Mouse (Mus musculus) layer of hippocampus, adult 2 months (tissue): ENCODE data around the gene Ifnar2. TPM values are rescaled to one million over a fixed set of nuclear protein-coding genes. Genes with fewer than 3 reads are reported as not detected.
A peak's percentile ranks its signal among the peaks of the same experiment; 100 is the strongest.

Source experiments
- DNase-seq, 2 experiments: peaks; one replicate each; pipeline ENCODE4 v3.0.0; 2022; ENCODE audit warnings: low spot score in 2 of 2
- H3K27ac ChIP-seq: fragments of 200-600 bp; 2 replicates; pipeline ENCODE4 v1.8.1; 2022
- H3K4me3 ChIP-seq: fragments of 200-600 bp; 2 replicates; pipeline ENCODE4 v1.8.1; 2022; ENCODE audit warnings: mild to moderate bottlenecking
- CTCF ChIP-seq: fragments of 200-600 bp; conservative IDR thresholded peaks from 2 replicates; pipeline ENCODE4 v1.8.1; 2022; ENCODE audit warnings: antibody characterized with exemption, mild to moderate bottlenecking, moderate library complexity
- total RNA-seq, 2 experiments: library from RNA; stranded (reverse); gene quantifications; 2 replicates each; pipeline ENCODE4 v1.2.3; 2021

Gene Ifnar2
- total RNA-seq, 2 experiments from 2014 or later, result 19.8 to 25.5 TPM

GRCm38 (mm10) chr16:91384221-91384620 lies 11.6 kb downstream of the Ifnar2 start:
- no peak overlapping the region for H3K4me3 ChIP-seq
- no peak for TF ChIP-seq CTCF
- no peak overlapping the region for H3K27ac ChIP-seq
- no peak for DNase-seq

DNA sequence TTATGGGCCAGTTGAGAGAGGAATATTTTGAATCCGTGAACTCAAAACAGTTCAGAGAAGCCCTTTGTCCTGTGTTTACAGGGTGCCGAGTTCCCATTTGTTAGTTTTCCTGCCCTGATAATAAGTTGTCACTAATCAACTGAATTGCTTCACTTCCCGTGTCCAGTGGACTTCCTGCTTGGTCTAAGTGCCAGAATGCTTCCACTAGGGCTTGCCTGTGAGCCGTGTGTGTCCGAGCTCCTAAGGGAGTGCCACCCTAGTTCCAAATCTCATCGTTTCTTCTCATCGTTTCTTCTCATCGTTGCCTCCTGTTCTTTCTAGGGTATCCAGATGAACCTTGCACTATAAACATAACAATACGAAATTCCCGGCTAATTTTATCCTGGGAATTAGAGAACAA lies 13.0 kb downstream of the Ifnar2 start:
- H3K27ac ChIP-seq, result peak overlapping the region; percentile 55; the same call in 1 of the 2 replicates
- 0 out of 2 replicates have a peak, but pooled peaks have one; percentile 23 for TF ChIP-seq CTCF

GRCm38 (mm10) chr16:91386419-91387120 lies 14.0 kb downstream of the Ifnar2 start:
- no peak for TF ChIP-seq CTCF
- no peak overlapping the region for H3K4me3 ChIP-seq

More for the DNA sequence above, 13.0 kb downstream of the Ifnar2 start:
- DNase-seq, result no peak
- no peak overlapping the region for H3K4me3 ChIP-seq

GRCm38 (mm10) chr16:91387121-91387486 lies 14.5 kb downstream of the Ifnar2 start:
- DNase-seq, result no peak
- no peak for TF ChIP-seq CTCF
- H3K4me3 ChIP-seq, result no peak overlapping the region
- H3K27ac ChIP-seq, result no peak overlapping the region

More at GRCm38 (mm10) chr16:91386419-91387120, 14.0 kb downstream of the Ifnar2 start:
- no peak for DNase-seq
- H3K27ac ChIP-seq, result 0 out of 2 replicates have a peak overlapping the region, but pooled peaks have one; percentile 7

DNA sequence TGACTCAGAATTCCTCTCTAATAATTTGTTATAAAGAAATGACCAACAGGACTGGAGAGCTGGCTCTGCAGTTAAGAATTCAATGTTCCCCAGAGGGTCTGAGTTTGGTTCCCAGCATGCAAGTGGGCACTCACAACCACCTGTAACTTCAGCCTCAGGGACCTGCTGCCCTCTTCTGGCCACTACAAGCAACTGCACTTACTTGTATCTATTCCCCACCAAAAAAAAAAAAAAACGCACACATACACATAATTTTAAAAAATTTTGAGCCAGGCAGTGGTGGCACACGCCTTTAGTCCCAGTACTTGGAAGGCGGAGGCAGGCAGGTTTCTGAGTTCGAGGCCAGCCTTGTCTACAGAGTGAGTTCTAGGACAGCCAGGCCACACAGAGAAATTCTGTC lies 17.5 kb downstream of the Ifnar2 start:
- DNase-seq, result no peak
- peak; percentile 74 for TF ChIP-seq CTCF
- H3K27ac ChIP-seq, result no peak overlapping the region
- H3K4me3 ChIP-seq, result no peak overlapping the region

DNA sequence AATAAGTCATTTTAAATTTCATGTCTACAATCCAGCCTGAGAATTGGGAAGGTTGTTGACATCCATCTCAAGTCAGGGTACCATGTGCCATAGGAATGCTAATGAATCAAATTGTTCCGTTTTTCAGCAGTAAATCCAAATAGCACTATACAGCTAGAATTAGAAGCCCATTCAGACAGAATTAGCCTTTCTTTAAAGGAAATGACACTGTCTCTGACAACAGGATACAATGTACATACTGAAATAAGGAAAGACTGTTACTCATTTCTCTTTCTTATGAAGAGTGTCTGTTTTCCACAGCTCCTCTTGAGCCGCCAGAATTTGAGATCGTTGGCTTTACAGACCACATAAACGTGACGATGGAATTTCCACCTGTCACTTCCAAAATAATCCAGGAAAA lies 18.8 kb downstream of the Ifnar2 start, which contains the start of gene Gm21970:
Gene Gm21970, plus strand, starts transcription at position 301 of the 400 bp plus-strand sequence.
- no peak for DNase-seq
- TF ChIP-seq CTCF, result no peak
- Histone ChIP-seq H3K27ac (no peak within 1 kb of the TSS), H3K4me3 (no peak within 1 kb of the TSS)

DNA sequence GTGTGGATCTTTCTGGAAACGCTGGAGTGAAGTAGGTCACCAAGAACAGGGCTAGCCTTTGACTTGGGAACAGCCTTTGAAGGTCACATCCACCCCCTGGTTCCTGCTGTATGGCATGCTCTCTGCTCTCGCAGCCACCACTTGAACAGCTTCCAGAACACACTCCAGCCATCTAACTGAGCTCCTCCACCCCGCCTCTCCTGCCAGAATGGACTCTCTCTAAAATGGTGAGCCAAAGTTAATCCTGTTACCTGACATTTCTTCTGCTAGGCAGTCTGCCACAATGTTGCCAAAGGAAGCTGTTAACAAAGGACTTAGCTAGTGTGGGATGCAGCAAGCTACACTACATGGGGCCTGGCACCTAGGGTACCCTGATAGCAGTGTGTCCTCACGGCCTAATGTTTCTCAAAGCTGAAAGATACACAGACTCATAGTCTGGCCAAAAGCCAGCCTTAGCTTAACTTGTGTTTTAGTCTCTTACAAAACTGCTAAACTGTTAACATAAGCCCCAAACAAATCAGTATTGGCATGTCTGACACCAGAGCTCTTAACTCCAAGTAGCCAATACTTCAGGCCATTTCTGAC lies 22.3 kb downstream of the Ifnar2 start:
- TF ChIP-seq CTCF, result no peak
- H3K27ac ChIP-seq, result no peak overlapping the region

GRCm38 (mm10) chr16:91395633-91396392 lies 23.2 kb downstream of the Ifnar2 start:
- peak; percentile 22 to 45 for DNase-seq
- H3K27ac ChIP-seq, result no peak overlapping the region
- no peak overlapping the region for H3K4me3 ChIP-seq
- no peak for TF ChIP-seq CTCF

More for the DNA sequence above, 22.3 kb downstream of the Ifnar2 start:
- no peak overlapping the region for H3K4me3 ChIP-seq
- no peak for DNase-seq

DNA sequence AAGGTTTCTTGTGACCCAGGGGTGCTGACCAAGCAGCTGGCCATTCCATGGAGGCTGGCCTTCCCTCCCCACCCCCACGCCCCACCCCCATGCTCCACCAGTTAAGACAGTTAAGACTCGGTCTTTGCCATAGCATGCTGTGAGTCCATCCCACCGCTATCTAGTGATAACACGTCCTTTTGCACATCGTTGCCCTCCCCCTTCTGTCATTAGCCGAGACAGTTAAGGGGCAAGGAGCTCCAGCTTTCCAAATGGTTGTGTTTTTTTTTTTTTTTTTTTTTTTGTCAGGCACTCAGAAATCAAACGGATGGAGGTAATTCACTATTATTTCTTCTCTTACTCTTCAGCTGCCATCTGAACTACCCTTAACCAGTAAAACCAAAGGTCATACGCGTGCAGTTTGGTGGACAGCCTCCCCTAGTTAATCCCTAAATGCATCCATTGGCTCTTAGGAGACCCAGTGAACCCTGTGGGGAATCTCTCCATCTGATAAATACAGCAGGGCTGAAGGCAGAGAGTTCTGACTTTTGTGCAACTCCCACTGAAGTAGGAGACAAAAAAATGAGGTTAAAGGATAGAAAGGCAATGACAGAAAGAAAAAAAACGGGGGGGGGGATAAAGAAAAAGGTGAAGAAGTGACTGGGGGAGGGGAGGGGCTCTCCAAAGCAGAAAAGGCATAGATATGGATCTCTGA lies 24.4 kb downstream of the Ifnar2 start:
- DNase-seq, result no peak
- TF ChIP-seq CTCF, result no peak
- H3K4me3 ChIP-seq, result no peak overlapping the region
- H3K27ac ChIP-seq, result no peak overlapping the region

- DNase-seq, result no peak
- Histone ChIP-seq H3K27ac (no peak overlapping the region), H3K4me3 (no peak overlapping the region)
- no peak for TF ChIP-seq CTCF
Measured at GRCm38 (mm10) chr16:91398030-91398429, 25.4 kb downstream of the Ifnar2 start.

DNA sequence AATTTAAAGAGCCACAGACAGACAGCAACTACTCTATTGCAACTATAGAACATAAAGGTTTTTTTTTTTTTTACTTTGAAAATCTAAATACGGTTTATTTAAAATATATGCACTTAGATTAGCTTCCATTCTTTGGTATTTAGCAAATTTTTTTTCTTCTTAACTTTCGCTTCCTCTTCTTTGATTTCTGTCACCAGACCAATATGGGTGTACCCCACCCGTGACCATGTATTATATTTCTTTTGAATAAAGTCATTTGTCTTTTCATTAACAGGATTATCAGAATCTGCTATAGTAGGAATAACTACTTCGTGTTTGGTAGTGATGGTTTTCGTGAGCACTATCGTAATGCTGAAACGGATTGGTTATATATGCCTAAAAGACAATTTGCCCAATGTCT lies 26.4 kb downstream of the Ifnar2 start:
- Histone ChIP-seq H3K27ac (no peak overlapping the region), H3K4me3 (no peak overlapping the region)
- TF ChIP-seq CTCF, result no peak
- DNase-seq, result no peak

- no peak overlapping the region for H3K27ac ChIP-seq
- DNase-seq, result no peak
- no peak overlapping the region for H3K4me3 ChIP-seq
- no peak for TF ChIP-seq CTCF
Measured at GRCm38 (mm10) chr16:91401569-91402165, 29.1 kb downstream of the Ifnar2 start.
